Mouse (Mus musculus): ENCODE results near the gene Ankrd33. TPM values are rescaled to one million over a fixed set of nuclear protein-coding genes. Genes with fewer than 3 reads are reported as not detected.

Gene Ankrd33
- polyA plus RNA-seq, 1 experiment = not detected

DNA sequence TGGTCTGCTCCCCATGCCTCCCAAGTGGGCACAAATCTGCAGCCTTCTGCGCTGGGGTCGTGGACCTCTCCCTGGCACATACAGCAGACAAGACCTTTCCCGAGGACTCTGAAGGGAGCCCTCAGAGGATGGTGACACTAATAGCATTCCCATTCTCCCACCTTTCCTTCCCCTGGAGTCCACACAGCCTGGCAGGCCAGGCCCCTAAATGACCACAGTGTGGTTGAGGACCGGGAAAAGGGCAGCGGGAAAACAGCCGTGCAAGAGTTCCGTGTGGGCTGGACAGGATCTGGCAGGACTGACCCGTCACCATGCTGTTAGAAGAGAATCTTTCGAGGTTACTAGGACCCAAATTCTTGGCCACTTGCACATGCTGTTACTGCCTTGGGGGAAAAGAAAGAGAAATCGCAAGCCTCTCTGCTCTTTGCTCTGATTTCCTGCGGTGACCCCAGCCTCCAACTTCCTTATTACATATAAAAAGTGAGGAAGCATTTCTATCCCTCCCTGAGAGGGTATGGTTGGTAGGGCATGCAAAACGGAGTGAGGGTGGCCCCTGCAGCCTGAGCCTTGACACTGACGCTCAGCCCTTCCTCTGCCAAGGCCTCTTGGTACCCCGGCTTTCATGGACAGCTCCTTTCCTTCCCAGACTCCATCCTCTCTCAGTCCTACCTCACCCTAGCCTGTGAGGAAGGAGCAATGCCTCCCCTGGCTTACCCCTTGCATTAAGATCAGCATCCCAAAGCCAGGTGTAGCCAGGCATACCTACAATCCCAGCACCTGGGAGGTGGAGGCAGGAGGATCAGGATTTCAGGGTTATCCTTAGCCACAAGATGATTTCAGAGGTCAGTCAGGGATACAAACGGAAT lies 30.8 kb downstream of the Ankrd33 start:
- DNase-seq (ENCODE audit: low spot score) = no peak

DNA sequence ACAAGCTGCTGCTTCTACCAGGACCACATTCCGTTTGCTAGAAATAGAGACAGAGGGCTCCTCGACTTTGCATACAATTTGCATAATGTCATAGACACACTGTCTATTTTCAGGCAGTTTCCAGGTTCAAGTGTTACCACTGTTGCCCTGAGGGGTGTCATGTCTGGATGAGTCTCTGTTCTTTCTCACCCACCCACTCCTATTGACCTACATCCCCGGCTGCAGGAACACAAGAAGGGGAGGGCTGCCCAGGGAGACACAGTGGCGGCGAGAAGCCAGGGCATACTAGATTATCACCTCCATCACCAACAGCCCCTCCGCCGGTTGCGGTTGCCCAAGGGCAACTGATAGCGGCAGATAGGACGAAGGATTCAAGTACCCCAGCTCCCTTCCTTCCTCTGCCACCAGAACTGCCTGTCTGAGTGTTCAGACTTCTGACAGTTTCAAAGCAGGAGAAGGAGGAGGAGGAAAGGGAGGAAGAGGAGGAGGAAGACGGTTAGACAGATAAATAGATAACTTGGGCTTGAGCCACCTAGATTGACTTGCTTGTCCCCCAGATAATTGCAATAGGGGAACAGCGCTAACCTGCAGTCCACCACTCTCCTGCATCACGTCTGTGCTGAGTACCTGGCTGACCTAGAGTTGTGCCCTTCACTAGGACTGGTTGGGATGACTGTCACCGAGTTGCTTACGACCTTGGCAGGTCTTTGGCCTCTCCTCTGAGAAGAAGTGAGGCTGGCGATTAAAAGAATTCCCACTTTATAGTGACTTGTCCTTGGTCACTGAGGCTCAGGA lies 31.8 kb downstream of the Ankrd33 start:
- DNase-seq (ENCODE audit: low spot score) = no peak

DNA sequence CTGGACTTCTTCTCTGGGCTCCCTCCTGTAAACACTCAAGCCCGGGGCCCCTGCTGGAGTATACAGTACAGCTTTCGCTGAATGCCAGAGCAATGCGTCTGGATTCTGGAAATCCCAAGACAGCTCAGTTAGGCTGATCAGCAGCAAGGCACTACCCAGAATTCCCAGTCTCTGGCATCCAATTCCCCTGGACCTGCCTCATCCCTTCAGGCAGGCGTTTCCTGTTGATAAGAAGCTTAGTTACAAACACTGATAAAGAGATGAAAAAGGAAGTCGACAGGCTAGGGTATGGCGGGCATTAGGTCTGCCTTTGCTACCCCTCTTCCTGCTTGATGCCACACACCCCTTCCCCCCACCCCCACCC lies 32.3 kb downstream of the Ankrd33 start:
- no peak for DNase-seq (ENCODE audit: low spot score)

DNA sequence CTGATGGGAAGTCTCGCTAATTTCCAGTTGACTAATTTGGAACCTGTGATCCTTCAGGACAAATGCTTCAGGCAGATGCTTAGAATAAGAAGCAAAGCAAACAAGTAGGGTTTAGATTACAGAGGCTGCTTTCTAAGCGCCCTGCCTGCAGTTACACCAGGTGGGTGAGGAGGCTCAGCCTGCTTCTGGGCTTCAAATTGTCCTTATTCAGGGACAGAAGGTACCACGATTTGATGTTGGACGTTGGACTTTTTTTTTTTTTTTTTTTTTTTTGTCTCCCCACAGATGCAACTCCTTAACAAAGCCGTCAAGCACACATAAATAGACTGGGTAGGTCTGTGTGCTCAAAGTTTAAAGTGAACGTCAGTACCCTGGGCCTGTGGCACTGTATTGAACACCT lies 33.0 kb downstream of the Ankrd33 start:
- no peak for DNase-seq (ENCODE audit: low spot score)

DNA sequence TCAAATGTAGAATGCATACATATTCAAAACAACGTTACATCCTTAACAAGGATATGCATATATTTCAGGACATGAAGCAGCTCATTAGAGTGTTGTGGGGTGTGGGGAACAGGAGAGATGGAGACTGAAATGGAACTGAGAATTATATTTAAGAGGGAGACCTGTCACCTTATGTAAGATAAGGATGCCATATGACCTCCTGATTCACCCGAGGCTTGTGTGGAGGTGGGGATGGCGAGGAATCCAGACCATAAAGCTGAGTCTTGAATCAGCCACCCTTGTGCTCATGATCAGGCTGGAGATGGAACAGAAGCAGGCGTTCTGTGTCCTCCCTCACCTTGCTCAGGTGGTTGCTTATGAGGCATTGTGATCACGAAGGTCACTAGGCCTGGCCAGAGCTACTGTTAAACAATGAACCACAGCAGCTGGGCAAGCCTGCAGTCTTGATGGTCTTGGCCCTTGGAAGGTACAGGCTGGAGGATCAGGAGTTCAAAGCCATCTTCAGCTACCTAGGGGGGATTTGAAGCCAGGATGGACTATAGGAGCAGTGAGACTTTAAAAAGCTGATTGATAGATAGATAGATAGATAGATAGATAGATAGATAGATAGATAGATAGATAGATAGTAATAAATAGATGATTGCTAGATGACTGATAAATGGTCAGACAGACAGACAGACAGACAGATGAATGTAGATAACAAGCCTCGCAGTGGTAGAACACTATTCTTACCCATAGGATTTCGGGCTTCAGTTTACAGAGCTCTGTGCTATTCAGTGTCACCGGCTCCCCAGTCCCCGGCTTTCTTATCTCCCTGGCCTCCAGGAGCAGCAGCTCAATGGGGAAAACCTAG lies 36.1 kb downstream of the Ankrd33 start:
- DNase-seq (ENCODE audit: low spot score) = no peak

DNA sequence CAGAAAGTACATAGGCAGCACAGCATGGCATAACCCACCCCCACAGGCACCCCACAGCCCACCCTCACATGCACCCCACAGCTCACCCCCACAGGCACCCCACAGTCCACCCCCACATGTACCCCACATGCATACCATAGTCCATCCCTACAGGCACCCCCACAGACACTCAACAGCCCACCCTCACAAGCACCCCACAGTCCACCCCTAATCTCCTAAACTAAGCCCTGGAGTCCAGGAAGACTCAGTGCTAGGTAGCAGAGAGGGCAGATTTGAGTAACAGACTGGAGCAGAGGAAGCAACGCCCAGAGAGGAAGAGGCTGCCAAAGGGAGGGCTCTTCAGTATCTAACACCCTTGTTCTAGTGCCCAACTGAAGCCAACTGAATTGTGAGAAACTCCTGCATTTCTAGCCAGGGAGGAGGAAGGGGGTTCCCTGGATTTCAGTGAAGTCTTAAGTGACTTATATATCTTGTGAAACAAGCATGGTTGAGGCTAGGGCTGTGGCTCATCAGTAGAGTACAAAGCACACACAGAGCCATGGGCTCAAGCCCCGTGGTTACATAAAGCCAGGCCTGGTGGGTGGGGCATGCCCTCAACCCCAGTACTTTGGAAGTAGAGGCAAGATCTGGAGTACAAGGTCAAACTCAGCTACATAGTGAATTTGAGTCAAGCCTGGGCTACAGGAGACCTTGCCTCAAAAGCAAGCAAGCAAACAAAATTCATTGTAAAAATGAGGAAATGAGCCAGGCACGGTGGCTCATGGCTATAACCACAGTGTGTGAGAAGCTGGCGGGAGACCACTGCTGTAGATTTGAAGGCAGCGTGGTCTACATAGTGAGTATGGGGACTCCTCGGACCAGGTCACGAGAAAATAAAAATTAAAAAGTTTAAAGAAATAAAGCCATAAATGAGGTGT lies 39.4 kb downstream of the Ankrd33 start:
- no peak for DNase-seq (ENCODE audit: low spot score)

DNA sequence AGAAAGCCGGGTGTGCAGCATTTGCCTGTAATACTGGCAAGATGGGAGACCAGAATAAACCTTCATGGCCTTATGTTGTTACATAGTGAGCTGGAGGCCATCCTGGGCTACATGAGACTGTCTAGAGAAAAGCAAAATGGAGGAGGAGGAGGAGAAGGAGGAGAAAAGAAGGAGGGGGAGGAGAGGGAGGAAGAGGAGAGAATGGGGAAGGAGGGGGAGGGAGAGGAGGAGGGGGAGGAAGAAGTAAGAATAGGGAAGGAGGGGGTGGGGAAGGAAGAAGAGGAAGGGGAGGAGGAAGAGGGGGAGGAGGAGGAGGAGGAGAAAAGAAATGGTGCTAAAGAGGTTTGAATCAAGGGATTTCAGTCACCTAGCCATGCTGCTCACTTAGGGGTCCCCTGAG lies 44.6 kb downstream of the Ankrd33 start:
- no peak for DNase-seq (ENCODE audit: low spot score)

DNA sequence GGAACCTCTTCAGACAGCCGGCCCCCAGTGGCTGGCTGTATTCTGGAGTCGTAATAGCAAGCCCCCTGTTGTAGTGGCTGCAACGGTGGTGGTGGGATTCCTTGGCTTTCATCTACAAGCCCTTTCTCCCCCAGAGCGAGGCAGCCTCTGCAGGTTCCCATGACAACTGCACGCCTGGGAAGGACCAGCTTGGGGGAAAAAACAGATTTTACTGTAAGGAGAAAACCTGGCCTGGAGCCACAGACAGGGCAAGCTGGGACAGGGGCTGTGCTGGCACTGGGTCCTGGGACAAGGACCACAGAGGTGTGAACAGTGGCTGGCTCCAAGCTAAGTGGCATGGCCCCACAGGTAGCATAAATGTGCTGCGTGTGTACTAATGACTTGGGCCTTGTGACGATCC lies 45.0 kb downstream of the Ankrd33 start:
- no peak for DNase-seq (ENCODE audit: low spot score)

DNA sequence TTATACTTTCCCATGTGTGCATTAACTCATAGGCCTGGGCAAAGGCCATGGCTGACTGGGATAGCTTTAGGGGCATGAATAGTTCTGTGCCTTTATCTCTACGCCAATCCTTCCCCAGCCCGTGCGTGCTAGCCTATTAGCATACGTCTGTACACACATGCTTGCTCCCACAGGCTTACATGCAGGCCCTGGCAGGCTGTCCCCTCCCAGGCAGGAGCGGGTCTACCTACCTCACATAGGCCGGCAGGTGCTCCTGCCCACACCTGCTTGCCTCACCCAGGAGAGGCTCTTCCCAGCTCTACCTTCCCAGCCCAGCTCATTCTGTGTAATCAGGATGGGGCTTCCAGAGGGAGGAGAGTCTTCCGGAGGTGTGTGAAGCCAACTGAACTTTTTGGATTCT lies 46.0 kb downstream of the Ankrd33 start:
- no peak for DNase-seq (ENCODE audit: low spot score)

DNA sequence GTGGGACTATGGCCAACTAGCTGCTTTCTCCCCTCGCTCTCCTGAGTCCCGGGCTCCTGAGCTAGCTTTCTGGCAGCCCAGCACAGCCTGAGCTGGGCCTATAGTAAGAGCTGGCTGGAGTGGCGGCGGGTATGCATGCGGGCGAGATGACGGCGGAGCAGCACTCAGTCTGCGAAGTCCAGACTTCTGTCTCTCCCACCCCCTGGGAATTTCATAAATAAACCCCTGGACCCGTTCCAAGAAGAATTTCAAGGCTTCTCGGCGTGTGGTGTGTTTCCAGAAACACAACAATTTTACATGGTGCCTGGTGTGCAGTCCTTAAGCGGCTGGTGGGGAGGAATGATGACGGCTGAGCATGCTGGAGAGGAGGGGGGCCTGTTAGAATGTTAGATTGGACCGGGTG lies 47.5 kb downstream of the Ankrd33 start:
- DNase-seq (ENCODE audit: low spot score) = no peak

DNA sequence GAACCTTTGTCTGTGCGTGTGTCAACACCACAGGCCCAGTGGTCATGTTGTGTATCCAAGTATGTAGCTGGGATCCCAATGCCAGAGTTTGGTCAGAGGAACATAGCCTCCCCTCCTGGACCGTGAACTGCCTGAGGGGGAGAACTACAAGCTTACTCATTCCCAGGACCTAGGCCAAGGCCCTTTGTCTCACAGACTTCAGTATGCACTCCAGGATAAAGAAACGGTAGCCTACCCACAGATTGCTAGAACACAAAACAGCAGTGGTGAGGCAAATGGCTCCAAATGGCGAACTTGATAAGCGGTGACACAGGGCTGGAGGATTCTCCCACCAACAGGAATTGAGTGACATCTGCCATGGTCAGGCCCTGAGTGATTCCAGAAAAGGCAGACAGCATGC lies 48.3 kb downstream of the Ankrd33 start:
- DNase-seq (ENCODE audit: low spot score) = no peak

DNA sequence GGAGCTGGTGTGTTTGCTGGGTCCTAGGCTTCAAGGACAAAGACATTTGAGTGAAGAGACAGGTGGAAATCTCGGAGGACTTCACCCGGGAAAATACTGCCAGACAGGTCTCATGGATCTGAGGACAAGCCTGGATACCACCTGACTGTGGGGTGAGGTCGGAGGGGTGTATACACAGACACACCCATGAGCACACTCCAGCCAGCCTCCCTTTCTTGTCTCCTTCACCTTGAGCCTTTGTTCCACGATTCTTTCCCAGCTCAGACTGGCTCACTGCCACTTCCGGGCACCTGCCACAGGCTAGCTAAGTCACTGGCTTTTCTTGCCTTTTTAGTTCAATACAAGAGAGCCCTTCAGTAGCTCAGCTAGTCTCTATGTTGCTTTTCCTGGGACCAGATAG lies 48.7 kb downstream of the Ankrd33 start:
- DNase-seq (ENCODE audit: low spot score) = no peak

DNA sequence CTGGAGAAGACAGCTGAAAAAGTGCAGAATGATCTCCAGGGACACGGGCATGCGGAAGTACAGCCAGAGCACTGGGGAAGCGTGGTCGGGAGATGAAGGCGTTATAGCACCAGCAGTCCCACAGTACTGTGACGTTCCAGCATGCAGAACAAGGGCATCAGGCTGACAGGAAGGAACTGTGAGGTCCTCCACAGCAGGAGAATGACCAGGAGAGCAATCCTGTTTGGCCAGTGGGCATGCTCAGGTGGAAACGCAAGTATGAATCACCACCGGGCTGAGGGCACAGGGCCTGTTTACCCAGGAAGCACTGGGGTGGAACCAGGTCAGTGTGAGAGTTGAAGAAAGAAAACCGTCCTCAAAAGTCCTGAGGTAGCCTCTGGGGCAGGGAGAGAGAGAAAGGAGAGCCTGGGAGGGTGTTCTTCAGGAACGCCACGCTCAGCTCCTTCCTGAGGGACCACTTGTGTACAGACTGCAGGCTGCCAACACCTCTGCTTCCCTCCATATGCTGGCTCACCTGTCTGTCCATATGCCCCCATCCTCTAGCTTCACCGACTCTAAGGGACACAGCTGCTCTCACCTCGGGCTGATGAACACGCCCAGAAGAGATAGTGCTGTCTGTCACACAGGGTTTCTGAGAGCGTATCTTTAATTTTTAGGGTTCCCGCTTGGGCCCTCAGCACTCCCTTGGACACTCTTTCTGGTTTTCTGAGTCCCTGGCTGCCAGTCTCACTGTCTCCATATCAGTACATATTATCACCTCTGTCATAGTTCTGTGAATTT lies 50.3 kb downstream of the Ankrd33 start:
- no peak for DNase-seq (ENCODE audit: low spot score)

DNA sequence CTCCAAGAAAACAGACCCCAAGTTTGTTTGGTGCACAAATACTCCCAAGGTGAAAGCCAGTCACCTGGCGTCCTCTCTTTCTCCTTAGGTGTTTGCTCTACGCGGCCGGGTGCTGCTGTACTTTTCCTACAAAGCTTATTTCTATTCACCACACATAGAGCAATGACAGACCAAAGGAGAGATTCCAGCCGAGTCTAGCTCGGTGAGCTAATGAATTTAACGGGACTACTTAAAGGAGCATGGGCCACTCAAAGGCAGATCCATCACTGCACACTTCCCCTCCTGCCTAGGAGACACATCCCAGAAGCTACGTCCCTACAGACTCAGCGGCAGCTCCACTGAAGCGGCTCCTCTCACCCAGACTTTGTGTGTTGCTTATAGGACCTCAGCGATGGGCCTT lies 52.0 kb downstream of the Ankrd33 start:
- DNase-seq (ENCODE audit: low spot score) = no peak

Other genes starting within 250 kb of the Ankrd33 start
- gene Scn8a, start 245.9 kb upstream of the Ankrd33 start, polyA plus RNA-seq (2012; rRNA removed) = 0.41 and 0.48 TPM in 2 replicates
- 0.09 and 0.15 TPM in 2 replicates for gene Gm47841, start 68.4 kb upstream of the Ankrd33 start, polyA plus RNA-seq (2012; rRNA removed)
- 7.3 and 7.5 TPM in 2 replicates for gene Fignl2, start 37.2 kb upstream of the Ankrd33 start, polyA plus RNA-seq (2012; rRNA removed)
- 65.7 and 69.9 TPM in 2 replicates for gene Acvrl1, start 12.8 kb downstream of the Ankrd33 start, polyA plus RNA-seq (2012; rRNA removed)
- 24.8 and 27.1 TPM in 2 replicates for gene Acvr1b, start 58.3 kb downstream of the Ankrd33 start, polyA plus RNA-seq (2012; rRNA removed)
- gene Grasp, start 108.4 kb downstream of the Ankrd33 start, polyA plus RNA-seq (2012; rRNA removed) = 8.7 and 9.7 TPM in 2 replicates
- gene Nr4a1, start 138.5 kb downstream of the Ankrd33 start, polyA plus RNA-seq (2012; rRNA removed) = 11.7 and 12.4 TPM in 2 replicates
- gene Atg101, start 168.5 kb downstream of the Ankrd33 start, polyA plus RNA-seq (2012; rRNA removed) = 40.5 and 54.0 TPM in 2 replicates
- gene 6030408B16Rik, start 177.5 kb downstream of the Ankrd33 start, polyA plus RNA-seq (2012; rRNA removed) = 2.2 and 3.5 TPM in 2 replicates